Mouse (Mus musculus) left cerebral cortex, postnatal 25 days (tissue): ENCODE measurements at regions not wholly inside any gene's neighbourhood (a gene's known extent, or its start where the extent isn't known, plus 50 kb on each side); places are given as distances from the start of the nearest gene placed in this dataset.

Source experiments
- DNase-seq, 2 experiments: peaks; one replicate each; pipeline ENCODE4 v3.0.0; 2022; ENCODE audit warnings: low spot score in 2 of 2, mixed read lengths in 1 of 2
- intact Hi-C: fragments of 180-260 bp; cut with DNase I; formaldehyde crosslinking; loops from one replicate; pipeline ENCODE4 v1.15.1; 2025

DNA sequence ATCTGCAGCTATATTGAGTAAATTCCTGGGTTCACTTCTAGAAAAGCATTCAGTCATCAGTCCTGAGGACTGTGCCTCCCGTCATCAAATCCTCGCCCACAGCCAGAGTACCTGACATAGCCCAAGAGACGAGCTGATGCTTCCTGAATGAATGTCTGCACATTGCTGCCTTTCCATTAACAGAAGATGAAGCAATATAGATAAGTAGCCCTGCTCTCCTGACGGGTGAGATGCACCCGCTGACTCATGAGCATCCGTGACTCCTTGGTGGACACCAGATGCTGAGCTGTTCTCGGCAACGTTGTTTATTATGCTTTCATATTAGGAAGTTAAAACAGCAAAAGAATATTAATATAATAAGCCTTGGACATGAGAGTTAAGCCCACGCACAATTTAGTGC, 99.9 kb downstream of the Btc start:
- no peak for DNase-seq
- intact Hi-C loops, result loop anchor here (10.0 kb wide), 1 partner anchor 638 kb away; no protein-coding TSS in a partner anchor

DNA sequence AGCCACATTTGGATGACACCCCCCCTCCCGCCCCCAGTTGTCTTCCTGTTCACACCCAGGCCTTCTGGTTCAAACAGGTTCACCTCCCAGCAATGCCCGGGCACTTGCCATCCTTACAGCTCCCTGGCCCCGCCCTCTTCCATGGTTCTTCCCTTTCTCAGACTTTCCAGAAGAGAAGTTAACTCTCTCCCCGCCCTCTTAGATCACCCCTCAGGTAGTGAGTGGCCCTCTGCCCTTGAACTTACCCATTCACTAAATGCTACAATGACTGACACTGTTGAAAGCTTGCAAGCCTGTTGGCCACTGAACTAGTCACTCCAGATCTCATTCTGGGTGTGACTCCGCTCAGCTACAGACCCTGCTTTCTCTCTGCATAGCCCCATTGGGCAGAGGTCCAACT, 99.1 kb downstream of the Btc start:
- DNase-seq, result no peak
- intact Hi-C loops, result loop anchor here (10.0 kb wide), 1 partner anchor 639 kb away; no protein-coding TSS in a partner anchor

DNA sequence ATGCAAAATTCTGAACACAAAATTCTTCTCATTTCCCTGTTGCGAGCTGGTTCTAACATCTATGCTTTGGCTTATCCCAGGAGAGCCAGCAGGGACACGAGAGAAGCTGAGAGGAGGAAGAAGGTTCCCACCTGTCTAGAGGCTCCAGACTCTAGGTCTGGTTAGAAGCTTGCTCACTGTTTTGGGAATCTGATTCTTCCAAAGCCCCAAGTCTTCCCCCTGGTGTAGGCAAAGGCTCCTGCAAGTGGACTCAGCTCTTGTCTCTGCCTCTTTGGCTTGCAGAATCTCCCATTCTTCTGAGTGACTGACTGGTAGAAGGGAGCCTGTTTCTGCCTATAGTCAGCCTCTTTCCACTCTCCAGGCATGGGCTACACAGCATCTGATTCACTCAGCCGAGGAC, 95.8 kb downstream of the Btc start:
- intact Hi-C loops, result loop anchor here (10.0 kb wide), 1 partner anchor 642 kb away; no protein-coding TSS in a partner anchor
- DNase-seq, result no peak
